Mouse (Mus musculus) right cerebral cortex, adult 2 months (tissue): ENCODE results near the gene Gm21828.
"Not testable (repeated sequence)": the region's sequence is repeated elsewhere in the genome, so short reads cannot be mapped to it uniquely, and the experiment has no call there.

Experiments used
- DNase-seq, 2 experiments: peaks; one replicate each; pipeline ENCODE4 v3.0.0; 2021 to 2022; ENCODE audit warnings: low spot score in 2 of 2

The Gm21828 gene

DNA sequence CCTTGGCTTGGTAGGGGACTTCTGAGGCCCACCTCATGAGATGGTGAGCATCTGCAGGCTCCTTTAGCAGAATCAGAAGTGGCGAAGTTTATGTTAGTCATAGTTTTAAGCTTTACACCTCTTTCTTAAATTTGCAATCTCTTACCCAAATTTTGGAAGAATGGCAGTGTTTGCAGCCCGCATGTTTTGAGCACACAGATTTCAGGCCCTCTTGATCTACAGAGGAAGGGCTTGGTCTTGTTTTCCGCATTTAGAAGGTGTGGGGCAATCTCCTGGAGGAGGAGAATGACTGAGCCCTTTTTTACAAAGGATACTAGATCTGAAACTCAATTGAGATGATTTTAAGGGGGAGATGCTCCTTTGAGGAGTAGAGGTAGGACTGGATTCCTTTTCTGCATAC is at the start of gene Gm21828:
TSS of gene Gm21828 (minus strand) at position 101 of the 400 bp plus-strand sequence.
- not testable (repeated sequence) for DNase-seq

DNA sequence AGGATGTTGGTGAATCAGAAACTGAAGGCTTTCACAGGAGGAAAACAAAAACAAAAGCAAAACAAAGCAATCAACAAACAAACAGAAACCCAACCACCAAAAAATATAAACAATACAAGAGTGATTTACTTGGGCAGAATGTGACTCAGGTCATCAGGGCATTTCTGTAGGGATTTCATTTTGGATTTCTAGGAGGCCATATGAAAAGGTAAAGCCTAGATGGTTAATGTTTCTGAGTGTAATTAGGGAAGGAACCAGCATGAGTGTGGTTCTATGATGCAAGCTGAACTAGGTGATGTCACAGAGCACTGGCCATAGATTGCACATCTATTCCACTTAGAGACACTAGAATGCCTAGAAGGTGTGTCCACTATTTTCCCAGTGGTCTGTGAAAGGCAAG is 28.4 kb upstream of the Gm21828 start, which contains the start of the genes Gm21440 and Gm21454:
TSS of gene Gm21440 (plus strand) at position 301 of the 400 bp plus-strand sequence.
TSS of gene Gm21454 (plus strand) at position 352 of the 400 bp plus-strand sequence.
- not testable (repeated sequence) for DNase-seq
